Mouse (Mus musculus): ENCODE results near the gene Pigu.
A peak's percentile ranks its signal among the peaks of the same experiment; 100 is the strongest.

The Pigu gene

GRCm38 (mm10) chr2:155356971-155357591, at the start of gene Pigu:
Gene Pigu (minus strand): TSS chr2:155357430.
- peak; percentile 84 for DNase-seq (ENCODE audit: low spot score)

GRCm38 (mm10) chr2:155404635-155405034, 47.4 kb upstream of the Pigu start:
- no peak for DNase-seq (ENCODE audit: low spot score)

- DNase-seq (ENCODE audit: low spot score): no peak
Measured at GRCm38 (mm10) chr2:155401926-155402325, 44.7 kb upstream of the Pigu start.

GRCm38 (mm10) chr2:155400276-155400675, 43.0 kb upstream of the Pigu start:
- DNase-seq (ENCODE audit: low spot score): no peak

GRCm38 (mm10) chr2:155394586-155394985, 37.4 kb upstream of the Pigu start:
- DNase-seq (ENCODE audit: low spot score): no peak

- DNase-seq (ENCODE audit: low spot score): no peak
Measured at GRCm38 (mm10) chr2:155388573-155388972, 31.3 kb upstream of the Pigu start.

GRCm38 (mm10) chr2:155387052-155387451, 29.8 kb upstream of the Pigu start:
- DNase-seq (ENCODE audit: low spot score): no peak

GRCm38 (mm10) chr2:155386534-155386899, 29.3 kb upstream of the Pigu start:
- no peak for DNase-seq (ENCODE audit: low spot score)

- DNase-seq (ENCODE audit: low spot score): no peak
Measured at GRCm38 (mm10) chr2:155385731-155386533, 28.7 kb upstream of the Pigu start.

DNA sequence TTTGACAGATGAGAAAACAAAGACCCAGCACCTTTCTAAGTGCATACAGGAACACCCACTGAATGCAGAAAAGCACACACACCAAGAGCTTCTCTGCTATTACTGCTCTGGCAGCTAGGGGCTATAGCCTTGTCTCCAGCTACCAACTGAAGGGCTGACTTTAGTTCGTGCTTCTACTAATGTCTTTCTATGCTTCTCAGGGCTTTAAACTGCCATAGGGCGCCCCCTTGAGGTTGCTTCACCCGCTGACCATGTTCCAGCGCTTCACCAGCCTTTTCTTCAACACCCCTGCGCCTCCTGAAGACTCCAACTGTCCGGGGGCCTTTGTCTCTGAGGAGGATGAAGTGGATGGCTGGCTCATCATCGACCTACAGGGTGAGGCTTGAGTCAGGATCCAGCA, 27.9 kb upstream of the Pigu start:
- DNase-seq (ENCODE audit: low spot score): peak; percentile 72

- peak; percentile 26 for DNase-seq (ENCODE audit: low spot score)
Measured at GRCm38 (mm10) chr2:155382791-155383438, 25.7 kb upstream of the Pigu start.

DNA sequence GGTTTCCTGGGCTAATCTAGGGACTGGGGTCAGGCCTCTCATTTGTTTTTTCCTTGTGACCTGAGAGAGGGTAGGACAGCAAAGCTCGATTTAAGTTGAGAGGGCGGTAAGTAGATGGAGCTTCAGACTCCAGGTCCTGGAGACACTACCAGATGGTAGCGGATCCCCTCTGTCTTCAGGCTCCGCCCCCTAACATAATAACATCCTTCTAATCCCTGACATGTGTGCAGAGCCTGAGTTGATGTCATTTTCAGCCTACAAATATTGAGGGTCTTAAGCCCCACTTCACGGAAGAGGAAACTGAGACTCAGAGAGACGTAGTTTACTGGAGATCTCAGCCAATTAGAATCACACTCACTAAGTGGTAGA, 25.1 kb upstream of the Pigu start:
- DNase-seq (ENCODE audit: low spot score): no peak

DNA sequence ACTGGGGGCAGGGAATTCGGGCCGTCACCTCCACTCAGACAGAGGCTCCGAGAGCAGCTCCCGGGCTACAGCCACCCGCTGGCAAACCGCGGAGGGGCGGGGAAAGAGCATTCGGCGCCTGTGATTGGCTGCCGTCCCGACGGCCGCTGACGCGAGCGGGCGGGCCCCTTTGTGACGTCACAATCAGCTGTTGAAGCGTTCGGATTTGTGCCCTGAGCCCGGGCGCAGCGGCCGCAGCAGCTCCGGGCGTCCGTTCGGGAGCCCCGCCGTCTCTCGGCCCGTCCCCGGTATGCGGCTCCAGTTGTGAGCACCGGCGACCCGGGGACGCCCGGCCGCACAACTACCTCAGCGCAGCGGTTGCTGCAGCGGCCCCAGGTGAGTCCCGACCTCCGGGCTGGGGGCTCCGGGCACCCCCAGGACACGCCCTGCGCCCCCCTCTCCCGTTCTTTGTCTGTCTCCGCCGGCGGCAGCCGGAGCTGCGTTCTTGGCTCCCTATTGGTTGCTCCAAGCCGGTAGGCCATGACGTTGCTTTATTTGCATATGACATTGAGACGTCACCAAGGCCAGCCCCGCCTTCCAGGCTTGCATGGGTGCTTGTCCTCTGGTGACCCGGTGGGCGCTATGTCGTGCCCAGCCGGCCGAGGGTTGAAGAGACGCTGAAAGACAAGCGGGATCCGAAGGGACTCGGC, 24.6 kb upstream of the Pigu start:
- peak; percentile 96 for DNase-seq (ENCODE audit: low spot score)

- DNase-seq (ENCODE audit: low spot score): no peak
Measured at GRCm38 (mm10) chr2:155381060-155381437, 23.8 kb upstream of the Pigu start.

DNA sequence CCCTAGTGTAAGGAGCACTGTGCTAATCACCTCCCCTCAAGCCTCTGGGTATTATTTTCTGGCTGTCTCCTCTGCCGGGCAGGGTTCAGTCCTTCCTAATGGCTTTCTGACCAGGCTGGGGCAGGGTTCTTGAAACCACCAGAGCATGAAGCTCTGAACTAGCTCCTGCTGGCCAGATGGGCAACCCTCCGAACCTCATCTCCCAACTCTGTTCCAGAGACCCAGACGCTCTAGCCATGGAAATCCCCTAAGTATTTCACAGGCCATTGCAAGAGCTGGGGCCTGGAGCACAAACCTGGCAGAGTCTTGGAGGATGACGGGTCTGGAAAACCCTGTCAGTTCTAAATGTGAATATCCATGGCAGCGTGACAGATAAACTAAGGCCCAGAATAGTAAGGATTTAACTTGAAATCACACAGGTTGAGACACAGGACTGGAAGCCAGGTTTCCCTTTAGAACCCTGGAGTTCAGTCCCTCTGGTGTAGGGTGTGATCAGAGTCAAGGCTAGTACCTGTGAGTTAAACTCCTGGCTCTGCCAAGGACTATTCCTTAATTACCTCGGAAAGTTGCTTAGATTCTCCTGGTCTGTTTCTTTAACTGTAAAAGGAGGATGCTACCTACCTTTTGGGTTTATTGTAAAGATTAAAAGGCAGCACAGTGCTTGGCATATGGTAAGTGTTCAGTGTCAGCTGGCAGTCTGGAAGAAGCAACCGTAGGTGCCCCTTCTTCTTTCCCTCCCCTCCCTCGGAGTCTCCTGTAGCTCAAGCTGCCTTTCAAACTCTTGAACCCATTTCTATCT, 23.2 kb upstream of the Pigu start, which contains the start of gene Trp53inp2:
Gene Trp53inp2 (plus strand): TSS at position 799 of the 799 bp plus-strand sequence.
- no peak for DNase-seq (ENCODE audit: low spot score)

DNA sequence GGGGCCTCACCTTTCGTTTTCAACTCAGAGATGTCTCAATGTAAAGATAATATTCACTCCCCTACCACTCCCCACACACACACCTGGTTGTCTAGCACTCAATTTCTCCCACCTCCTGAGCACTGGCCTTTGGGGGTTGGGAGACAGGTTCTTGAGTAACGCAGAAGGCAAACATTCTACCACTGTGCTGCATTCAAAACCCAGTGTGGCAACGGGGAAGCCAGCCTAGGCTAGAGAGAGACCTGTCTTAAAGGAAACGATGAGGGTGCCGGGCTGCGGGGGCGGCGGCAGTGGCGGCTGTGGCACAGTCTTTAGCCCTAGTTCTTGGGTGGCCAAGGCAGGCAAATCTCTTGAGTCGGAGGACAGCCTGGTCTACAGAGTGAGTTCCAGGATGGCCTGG, 19.0 kb upstream of the Pigu start:
- DNase-seq (ENCODE audit: low spot score): no peak

DNA sequence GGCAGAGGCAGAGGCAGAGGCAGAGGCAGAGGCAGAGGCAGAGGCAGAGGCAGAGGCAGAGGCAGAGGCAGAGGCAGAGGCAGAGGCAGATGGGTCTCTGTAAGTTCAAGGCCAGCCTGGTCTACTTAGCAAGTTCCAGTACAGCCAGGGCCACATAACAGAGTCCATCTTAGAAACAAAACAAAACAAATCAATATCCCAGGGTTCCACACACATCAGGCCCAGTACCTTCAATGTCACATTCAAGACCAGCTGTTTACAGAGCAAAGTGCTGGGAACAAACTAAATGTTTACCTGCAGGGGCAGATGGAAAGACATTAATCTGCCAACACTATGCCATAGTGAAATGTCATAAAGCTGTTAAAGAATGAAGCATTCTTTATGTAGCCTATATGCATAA, 17.3 kb upstream of the Pigu start:
- DNase-seq (ENCODE audit: low spot score): no peak

DNA sequence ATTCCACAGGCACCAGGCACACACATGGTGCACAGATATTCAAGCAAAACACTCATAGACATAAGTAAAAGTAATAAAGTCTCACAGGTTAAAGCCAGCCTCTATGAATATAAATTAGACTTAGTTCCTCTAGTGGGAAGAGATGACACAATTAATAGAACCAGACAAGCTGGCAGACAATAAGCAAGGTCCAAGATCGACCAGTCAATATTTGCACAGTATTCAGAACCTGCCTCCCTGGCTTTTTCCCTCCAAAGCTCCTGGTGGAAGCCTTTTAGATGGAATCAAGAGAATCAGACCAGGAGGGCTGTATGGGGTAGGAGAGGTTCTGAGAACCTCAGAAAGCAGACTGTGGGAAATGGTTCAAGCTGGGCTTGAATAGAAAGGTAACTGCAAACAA, 16.7 kb upstream of the Pigu start:
- DNase-seq (ENCODE audit: low spot score): no peak

DNA sequence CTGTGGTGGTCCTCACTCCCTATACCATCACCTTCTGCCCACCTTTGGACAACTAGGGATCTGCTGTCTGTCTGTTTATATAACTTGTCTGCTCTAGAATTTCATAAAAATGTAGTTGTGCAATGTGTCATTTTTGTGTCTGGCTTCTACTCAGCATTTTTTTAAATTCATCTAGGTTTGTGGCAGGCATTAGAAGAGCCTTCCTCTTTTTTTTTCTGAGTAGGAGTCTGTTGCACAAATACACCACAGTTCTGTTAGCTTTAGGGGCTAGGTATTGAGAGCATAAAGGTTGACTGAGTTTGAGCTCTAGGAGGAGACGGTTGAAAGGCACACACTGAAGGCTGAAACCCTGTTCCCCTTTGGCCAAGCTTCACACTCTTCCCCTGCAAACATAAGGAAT, 16.1 kb upstream of the Pigu start:
- DNase-seq (ENCODE audit: low spot score): no peak

DNA sequence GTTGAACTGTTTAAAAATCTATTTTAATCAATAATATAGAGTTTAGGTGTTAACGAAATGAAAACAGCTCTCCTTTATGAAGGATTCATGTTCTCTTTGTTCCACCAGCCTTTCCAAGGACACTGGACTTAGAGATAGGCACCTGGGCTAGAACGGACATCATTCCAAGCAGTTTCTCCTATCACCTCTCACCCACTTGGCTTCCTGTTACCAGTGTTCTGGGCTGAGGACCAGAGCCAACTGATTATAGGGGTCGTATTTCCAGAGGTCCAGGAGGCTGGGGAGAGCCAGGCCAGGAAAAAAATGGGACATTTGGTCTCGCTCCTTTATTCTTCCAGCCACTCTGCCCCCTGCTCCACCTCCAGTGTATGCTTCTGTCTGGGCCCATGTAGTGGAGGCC, 15.2 kb upstream of the Pigu start:
- no peak for DNase-seq (ENCODE audit: low spot score)

DNA sequence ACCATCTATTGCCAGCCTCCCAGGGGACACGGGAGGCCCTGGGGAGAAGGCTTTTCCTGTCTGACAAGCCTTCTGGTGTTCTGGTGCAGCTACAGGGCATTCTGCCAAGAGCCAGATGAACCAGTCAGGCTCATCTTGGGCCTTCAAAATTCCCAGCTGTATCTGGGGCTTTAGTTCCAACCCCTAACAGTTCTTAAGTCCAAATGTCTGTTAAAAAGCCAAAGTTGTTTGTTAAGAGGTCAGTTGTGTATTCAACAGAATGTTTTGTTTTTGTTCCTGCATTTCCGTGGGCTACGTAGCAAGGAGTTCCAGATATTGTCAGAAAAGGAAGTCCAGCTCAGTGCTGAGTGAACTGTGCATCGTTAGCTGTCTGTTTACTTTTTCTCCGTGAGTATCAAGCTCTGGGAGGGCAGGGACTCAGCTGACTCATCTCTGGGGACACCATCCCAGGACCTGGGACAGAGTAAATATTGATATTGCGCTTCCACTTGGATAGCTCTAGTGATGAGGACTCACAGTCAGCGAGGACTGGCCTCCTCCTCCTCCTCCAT, 12.2 kb upstream of the Pigu start:
- DNase-seq (ENCODE audit: low spot score): peak; percentile 26

All from ovary, postnatal 14 days (tissue).